Mouse (Mus musculus): ENCODE results near the gene Lgals9. TPM values are rescaled to one million over a fixed set of nuclear protein-coding genes. Genes with fewer than 3 reads are reported as not detected.

Lgals9 gene
- polyA plus RNA-seq, 1 experiment from 2014 or later: 13.7 TPM

GRCm38 (mm10) chr11:78982042-78982441 is 2.7 kb downstream of the Lgals9 start:
- WGBS: 88% methylated on average over 2 of the region's 2 CpGs

DNA sequence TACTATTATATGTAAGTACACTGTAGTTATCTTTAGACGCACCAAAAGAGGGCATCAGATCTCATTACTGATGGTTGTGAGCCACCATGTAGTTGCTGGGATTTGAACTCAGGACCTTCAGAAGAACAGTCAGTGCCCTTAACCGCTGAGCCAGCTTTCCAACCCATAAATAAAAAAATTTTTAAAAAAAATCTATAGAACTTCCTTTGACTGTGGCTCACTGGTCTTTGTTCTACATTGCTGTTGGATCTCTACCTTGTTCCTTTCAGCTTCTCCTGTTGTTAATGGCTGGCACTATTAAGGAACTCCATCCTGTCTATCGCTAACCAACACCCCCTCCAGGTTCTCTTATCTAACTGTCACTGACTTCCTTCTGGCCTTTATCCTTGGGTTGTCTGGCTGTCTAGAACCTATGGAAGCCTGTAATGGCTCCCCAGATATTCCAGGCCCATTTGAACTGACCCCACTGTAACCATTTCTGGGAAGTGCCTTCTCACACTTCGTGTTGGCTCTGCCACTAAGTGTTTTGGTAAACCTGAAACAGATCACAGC is 4.6 kb downstream of the Lgals9 start:
- DNase-seq (ENCODE audit: low spot score): no peak
- H3K4me2 ChIP-seq (replicated peaks): no peak overlapping the region
- no peak overlapping the region for H3K9ac ChIP-seq
- no peak overlapping the region for H3K4me3 ChIP-seq (replicated peaks; ENCODE audit: low read length)
- H3K4me1 ChIP-seq (replicated peaks; ENCODE audit: control insufficient read depth, insufficient read depth, low read length): no peaks in the 10 kb centered on the region
- no peak for ATAC-seq (ENCODE audit: low FRiP score)
- 84% methylated on average over 4 of the region's 4 CpGs for WGBS
- H3K27ac ChIP-seq: no peak overlapping the region
- no peaks in the 10 kb centered on the region for H3K36me3 ChIP-seq (replicated peaks; ENCODE audit: control insufficient read depth, insufficient read depth)
- H3K27me3 ChIP-seq (ENCODE audit: control insufficient read depth, insufficient read depth, low read length): no peaks in the 10 kb centered on the region
- H3K9me3 ChIP-seq (ENCODE audit: control insufficient read depth, low read length): no peaks in the 10 kb centered on the region

More at GRCm38 (mm10) chr11:78982042-78982441, 2.7 kb downstream of the Lgals9 start:
- no peaks in the 10 kb centered on the region for H3K4me1 ChIP-seq (replicated peaks; ENCODE audit: control insufficient read depth, insufficient read depth, low read length)
- no peaks in the 10 kb centered on the region for H3K36me3 ChIP-seq (replicated peaks; ENCODE audit: control insufficient read depth, insufficient read depth)
- H3K9me3 ChIP-seq (ENCODE audit: control insufficient read depth, low read length): no peaks in the 10 kb centered on the region
- no peak overlapping the region for H3K4me2 ChIP-seq (replicated peaks)
- ATAC-seq (ENCODE audit: low FRiP score) (no peak), DNase-seq (ENCODE audit: low spot score) (no peak)
- no peak overlapping the region for H3K9ac ChIP-seq
- no peak overlapping the region for H3K4me3 ChIP-seq (replicated peaks; ENCODE audit: low read length)
- H3K27ac ChIP-seq: no peak overlapping the region
- H3K27me3 ChIP-seq (ENCODE audit: control insufficient read depth, insufficient read depth, low read length): no peaks in the 10 kb centered on the region

GRCm38 (mm10) chr11:78978176-78979019 is 6.3 kb downstream of the Lgals9 start:
- Histone ChIP-seq H3K9ac (no peak overlapping the region), H3K4me3 (replicated peaks; ENCODE audit: low read length) (no peak overlapping the region), H3K4me2 (replicated peaks) (no peak overlapping the region), H3K4me1 (replicated peaks; ENCODE audit: control insufficient read depth, insufficient read depth, low read length) (no peaks in the 10 kb centered on the region), H3K9me3 (ENCODE audit: control insufficient read depth, low read length) (no peaks in the 10 kb centered on the region), H3K27ac (no peak overlapping the region), H3K36me3 (replicated peaks; ENCODE audit: control insufficient read depth, insufficient read depth) (no peaks in the 10 kb centered on the region), H3K27me3 (ENCODE audit: control insufficient read depth, insufficient read depth, low read length) (no peaks in the 10 kb centered on the region)
- no peak for ATAC-seq (ENCODE audit: low FRiP score)
- 87% methylated on average over 12 of the region's 12 CpGs for WGBS
- DNase-seq (ENCODE audit: low spot score): no peak

- H3K4me2 ChIP-seq (replicated peaks): no peak overlapping the region
- no peak overlapping the region for H3K27ac ChIP-seq
- H3K9me3 ChIP-seq (ENCODE audit: control insufficient read depth, low read length): no peaks in the 10 kb centered on the region
Observed at GRCm38 (mm10) chr11:78976731-78977510, 7.8 kb downstream of the Lgals9 start.

GRCm38 (mm10) chr11:78973381-78974150 is 11.2 kb downstream of the Lgals9 start:
- DNase-seq (ENCODE audit: low spot score): peak; percentile 66
- Histone ChIP-seq H3K4me2 (replicated peaks) (peak overlapping the region; percentile 19), H3K9ac (no peak overlapping the region), H3K36me3 (replicated peaks; ENCODE audit: control insufficient read depth, insufficient read depth) (no peaks in the 10 kb centered on the region), H3K27me3 (ENCODE audit: control insufficient read depth, insufficient read depth, low read length) (no peaks in the 10 kb centered on the region), H3K4me1 (replicated peaks; ENCODE audit: control insufficient read depth, insufficient read depth, low read length) (no peaks in the 10 kb centered on the region), H3K4me3 (replicated peaks; ENCODE audit: low read length) (0 out of 2 replicates have a peak overlapping the region, but pooled peaks have one; percentile 9), H3K27ac (peak overlapping the region; percentile 63; the same call in 1 of the 2 replicates), H3K9me3 (ENCODE audit: control insufficient read depth, low read length) (no peaks in the 10 kb centered on the region)
- WGBS: 53% methylated on average over 17 of the region's 17 CpGs
- ATAC-seq (ENCODE audit: low FRiP score): peak; percentile 57; the same call in 1 of the 2 replicates

More at GRCm38 (mm10) chr11:78976731-78977510, 7.8 kb downstream of the Lgals9 start:
- DNase-seq (ENCODE audit: low spot score): no peak
- H3K27me3 ChIP-seq (ENCODE audit: control insufficient read depth, insufficient read depth, low read length): no peaks in the 10 kb centered on the region
- no peak overlapping the region for H3K9ac ChIP-seq
- H3K4me3 ChIP-seq (replicated peaks; ENCODE audit: low read length): no peak overlapping the region
- H3K4me1 ChIP-seq (replicated peaks; ENCODE audit: control insufficient read depth, insufficient read depth, low read length): no peaks in the 10 kb centered on the region
- ATAC-seq (ENCODE audit: low FRiP score): no peak
- no peaks in the 10 kb centered on the region for H3K36me3 ChIP-seq (replicated peaks; ENCODE audit: control insufficient read depth, insufficient read depth)
- whole genome bisulfite sequencing: 82% methylated on average over 8 of the region's 8 CpGs

DNA sequence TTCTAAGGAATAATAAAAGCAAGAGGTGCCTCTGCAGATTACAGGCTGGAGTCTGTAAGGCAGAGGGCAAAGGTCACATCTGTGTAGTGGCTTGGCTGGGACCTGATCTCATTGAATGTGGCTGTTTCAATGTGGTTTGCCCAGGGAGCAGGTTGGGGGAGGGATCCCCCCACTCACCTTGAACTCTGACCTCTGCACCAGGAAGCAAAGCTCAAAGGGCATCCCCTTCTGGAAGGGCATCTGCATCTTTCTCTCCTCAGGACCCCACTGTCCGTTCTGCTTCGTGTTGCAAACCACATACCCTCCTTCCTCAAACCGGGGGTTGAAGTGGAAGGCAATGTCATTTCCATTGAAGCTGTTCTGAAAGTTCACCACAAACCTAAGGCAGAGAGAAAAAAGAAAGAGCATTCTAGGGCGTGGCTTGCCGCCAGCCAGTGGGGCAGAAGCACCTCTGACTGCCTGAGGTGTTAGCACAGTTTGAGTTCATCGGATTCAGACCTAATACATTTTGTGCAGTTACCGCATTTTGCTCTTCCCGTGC is 11.9 kb downstream of the Lgals9 start:
- no peaks in the 10 kb centered on the region for H3K9me3 ChIP-seq (ENCODE audit: control insufficient read depth, low read length)
- H3K4me3 ChIP-seq (replicated peaks; ENCODE audit: low read length): 0 out of 2 replicates have a peak overlapping the region, but pooled peaks have one; percentile 9
- H3K4me1 ChIP-seq (replicated peaks; ENCODE audit: control insufficient read depth, insufficient read depth, low read length): no peaks in the 10 kb centered on the region
- H3K9ac ChIP-seq: no peak overlapping the region
- WGBS: 53% methylated on average over 8 of the region's 8 CpGs
- no peaks in the 10 kb centered on the region for H3K27me3 ChIP-seq (ENCODE audit: control insufficient read depth, insufficient read depth, low read length)
- H3K27ac ChIP-seq: peak overlapping the region; percentile 63; the same call in 1 of the 2 replicates
- H3K4me2 ChIP-seq (replicated peaks): peak overlapping the region; percentile 19
- DNase-seq (ENCODE audit: low spot score): no peak
- H3K36me3 ChIP-seq (replicated peaks; ENCODE audit: control insufficient read depth, insufficient read depth): no peaks in the 10 kb centered on the region
- no peak for ATAC-seq (ENCODE audit: low FRiP score)

- no peak overlapping the region for H3K9ac ChIP-seq
- no peaks in the 10 kb centered on the region for H3K36me3 ChIP-seq (replicated peaks; ENCODE audit: control insufficient read depth, insufficient read depth)
- ATAC-seq (ENCODE audit: low FRiP score) (no peak), DNase-seq (ENCODE audit: low spot score) (no peak)
- no peak overlapping the region for H3K4me3 ChIP-seq (replicated peaks; ENCODE audit: low read length)
- H3K27ac ChIP-seq: no peak overlapping the region
- 56% methylated on average over 6 of the region's 6 CpGs for WGBS
- no peaks in the 10 kb centered on the region for H3K27me3 ChIP-seq (ENCODE audit: control insufficient read depth, insufficient read depth, low read length)
- H3K4me2 ChIP-seq (replicated peaks): no peak overlapping the region
- no peaks in the 10 kb centered on the region for H3K9me3 ChIP-seq (ENCODE audit: control insufficient read depth, low read length)
- H3K4me1 ChIP-seq (replicated peaks; ENCODE audit: control insufficient read depth, insufficient read depth, low read length): no peaks in the 10 kb centered on the region
Observed at GRCm38 (mm10) chr11:78972328-78972727, 12.4 kb downstream of the Lgals9 start.

DNA sequence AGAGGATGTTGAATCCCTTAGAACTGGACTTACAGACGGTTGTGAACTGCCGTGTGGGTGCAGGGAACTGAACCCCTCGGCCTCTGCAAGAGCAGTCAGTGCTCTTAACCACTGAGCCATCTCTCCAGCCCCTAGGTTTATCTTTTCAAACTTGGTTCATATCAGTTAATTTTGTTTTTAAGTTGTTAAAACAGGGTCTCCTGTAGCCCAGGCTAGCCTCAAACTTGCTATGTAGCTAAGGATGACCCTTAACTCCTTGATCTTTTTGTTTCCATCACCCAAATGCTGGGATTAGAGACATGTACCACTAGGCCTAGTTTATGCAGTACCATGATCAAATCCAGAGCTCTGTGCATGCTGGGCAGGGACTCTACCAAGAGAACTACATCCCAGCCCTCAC is 13.0 kb downstream of the Lgals9 start:
- no peak overlapping the region for H3K4me2 ChIP-seq (replicated peaks)
- no peak overlapping the region for H3K27ac ChIP-seq
- no peaks in the 10 kb centered on the region for H3K4me1 ChIP-seq (replicated peaks; ENCODE audit: control insufficient read depth, insufficient read depth, low read length)
- ATAC-seq (ENCODE audit: low FRiP score) (no peak), DNase-seq (ENCODE audit: low spot score) (no peak)
- no peak overlapping the region for H3K9ac ChIP-seq
- H3K9me3 ChIP-seq (ENCODE audit: control insufficient read depth, low read length): no peaks in the 10 kb centered on the region
- H3K27me3 ChIP-seq (ENCODE audit: control insufficient read depth, insufficient read depth, low read length): no peaks in the 10 kb centered on the region
- H3K36me3 ChIP-seq (replicated peaks; ENCODE audit: control insufficient read depth, insufficient read depth): no peaks in the 10 kb centered on the region
- H3K4me3 ChIP-seq (replicated peaks; ENCODE audit: low read length): no peak overlapping the region
- 94% methylated on average over 3 of the region's 3 CpGs for WGBS

Data from hindbrain, embryonic 14.5 days (tissue).